Mouse (Mus musculus) layer of hippocampus, adult 2 months (tissue): ENCODE measurements around the gene Pdxp. TPM values are rescaled to one million over a fixed set of nuclear protein-coding genes. Genes with fewer than 3 reads are reported as not detected.

Experiments
- DNase-seq, 2 experiments: peaks; one replicate each; pipeline ENCODE4 v3.0.0; 2022; ENCODE audit warnings: low spot score in 2 of 2
- H3K27ac ChIP-seq: fragments of 200-600 bp; 2 replicates; pipeline ENCODE4 v1.8.1; 2022
- H3K4me3 ChIP-seq: fragments of 200-600 bp; 2 replicates; pipeline ENCODE4 v1.8.1; 2022; ENCODE audit warnings: mild to moderate bottlenecking
- CTCF ChIP-seq: fragments of 200-600 bp; conservative IDR thresholded peaks from 2 replicates; pipeline ENCODE4 v1.8.1; 2022; ENCODE audit warnings: antibody characterized with exemption, mild to moderate bottlenecking, moderate library complexity
- total RNA-seq, 2 experiments: library from RNA; stranded (reverse); gene quantifications; 2 replicates each; pipeline ENCODE4 v1.2.3; 2021

The Pdxp gene
- total RNA-seq, 2 experiments from 2014 or later: 162 to 172 TPM

DNA sequence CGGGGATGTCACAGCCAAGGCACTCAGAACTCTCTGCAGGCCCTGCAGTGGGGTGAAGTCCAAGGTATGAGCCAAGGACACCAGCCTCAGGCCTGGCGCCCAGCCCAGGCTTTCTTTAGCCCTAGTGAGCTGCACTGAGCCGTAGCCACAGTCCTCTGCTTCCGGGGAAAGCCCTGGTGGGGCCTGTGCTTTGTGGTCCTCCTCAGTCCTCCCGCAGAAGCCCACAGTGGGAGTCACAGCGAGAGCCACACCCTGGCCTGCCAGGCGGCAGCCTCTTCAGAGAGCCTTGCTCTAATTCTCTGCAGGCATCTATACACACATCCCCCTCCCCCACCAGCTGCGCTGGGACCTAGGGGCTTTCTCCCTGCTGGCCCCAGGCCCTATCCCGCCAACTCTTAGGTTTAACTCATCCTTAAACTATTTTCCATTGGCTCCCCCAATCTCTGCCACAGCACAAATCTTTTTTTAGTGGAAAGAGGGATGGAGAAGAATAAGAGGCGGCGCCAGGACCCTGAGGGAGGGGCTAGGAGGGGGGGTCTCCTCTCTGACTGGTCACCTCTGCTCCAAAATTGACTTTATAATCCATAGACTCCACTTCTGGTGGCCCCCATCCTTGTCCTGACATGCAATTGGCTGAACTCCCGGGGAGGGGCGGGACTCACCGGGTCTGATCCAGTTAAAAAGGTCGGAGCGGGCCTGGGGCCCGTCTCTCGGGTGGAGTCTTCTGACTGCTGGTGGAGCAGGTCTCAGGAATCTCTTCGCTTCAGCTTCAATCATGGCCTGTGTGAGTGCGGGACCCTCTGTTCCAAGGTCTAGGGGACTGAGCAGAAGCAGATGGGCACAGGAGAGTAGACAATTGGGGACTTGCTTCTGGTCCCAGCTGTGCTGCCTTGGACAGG, 12.6 kb downstream of the Pdxp start, which contains the start of gene Lgals1:
Lgals1 (plus strand) TSS at position 705 of the 899 bp plus-strand sequence.
- no peak for TF ChIP-seq CTCF

DNA sequence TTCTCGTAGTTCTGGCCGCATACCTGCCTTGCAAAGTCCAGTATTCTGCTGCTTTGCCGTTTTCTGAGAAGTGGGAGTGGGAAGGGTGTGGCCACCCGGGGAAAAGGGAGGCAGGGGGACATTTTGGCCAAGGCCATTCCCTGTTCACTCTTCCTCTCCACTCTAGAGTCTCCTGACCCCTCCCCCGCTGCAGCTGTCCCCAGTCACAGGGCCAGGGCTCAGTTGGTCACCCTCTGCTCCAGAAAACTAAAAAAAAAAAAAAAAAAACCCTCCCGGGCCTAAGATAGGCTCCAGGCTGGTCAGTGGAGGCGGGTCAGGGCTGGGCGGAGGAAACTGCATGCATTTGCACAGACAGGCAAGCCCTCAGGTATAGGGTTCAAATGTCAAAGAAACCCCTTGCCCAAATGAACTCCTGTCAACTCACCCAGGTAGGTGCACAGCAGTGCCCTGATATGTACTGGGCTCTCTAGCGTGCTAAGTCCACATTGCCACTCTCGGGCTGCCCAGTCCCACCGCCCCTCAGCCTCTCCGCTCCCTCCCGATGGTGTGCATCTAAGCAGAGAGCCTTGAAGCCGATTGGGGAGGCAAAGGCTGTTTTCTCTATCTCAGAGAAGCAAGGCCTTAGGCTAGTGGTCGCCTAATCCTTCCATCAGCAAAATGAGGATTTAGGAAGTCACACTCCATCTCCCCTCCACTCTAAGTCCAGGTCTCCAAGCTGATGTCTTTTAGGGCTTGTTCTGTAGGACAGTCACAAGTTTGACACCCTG, 13.5 kb downstream of the Pdxp start:
- peak overlapping the region; percentile 50 for H3K4me3 ChIP-seq
- peak overlapping the region; percentile 53; the same call in 1 of the 2 replicates for H3K27ac ChIP-seq
- no peak for DNase-seq
- TF ChIP-seq CTCF: no peak

More for the DNA sequence above, 12.6 kb downstream of the Pdxp start, which contains the start of gene Lgals1:
- peak; percentile 48 to 57 for DNase-seq
- peak within 1 kb of the TSS; percentile 50; the same call in 1 of the 2 replicates for H3K4me3 ChIP-seq
- peak within 1 kb of the TSS; percentile 53 for H3K27ac ChIP-seq

DNA sequence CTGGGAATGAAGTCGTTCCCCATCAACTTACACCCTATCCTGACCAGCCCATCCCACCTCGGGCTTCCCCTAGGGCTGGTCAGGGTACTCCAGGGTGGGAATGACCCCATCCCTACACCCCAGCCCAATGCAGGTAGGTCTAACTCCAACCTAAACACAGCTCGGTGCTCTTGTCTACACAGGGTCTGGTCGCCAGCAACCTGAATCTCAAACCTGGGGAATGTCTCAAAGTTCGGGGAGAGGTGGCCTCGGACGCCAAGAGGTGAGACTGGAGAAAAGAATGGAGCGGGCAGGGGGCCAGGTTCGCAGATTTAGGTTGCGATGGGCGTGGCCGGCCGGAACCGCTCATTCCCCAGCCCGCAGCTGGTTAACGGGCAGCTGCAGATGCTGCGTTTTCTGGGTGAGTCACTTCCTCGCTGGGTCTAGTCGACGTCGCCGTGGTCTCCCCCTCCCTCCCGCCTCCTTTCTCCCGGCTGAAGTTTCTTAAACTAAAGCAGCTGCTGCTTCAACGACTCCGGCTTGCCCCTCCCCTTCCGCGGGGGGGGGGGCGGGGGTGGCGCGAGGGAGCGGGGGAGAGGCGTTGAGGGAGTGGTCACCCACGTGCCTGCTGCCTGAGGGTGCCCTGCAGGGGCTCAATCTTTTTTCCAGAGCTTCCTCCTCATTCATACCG, 14.2 kb downstream of the Pdxp start:
- Histone ChIP-seq H3K27ac (peak overlapping the region; percentile 53; the same call in 1 of the 2 replicates), H3K4me3 (peak overlapping the region; percentile 50)
- TF ChIP-seq CTCF: no peak
- DNase-seq: peak in 1 of 2 experiments; percentile 55

DNA sequence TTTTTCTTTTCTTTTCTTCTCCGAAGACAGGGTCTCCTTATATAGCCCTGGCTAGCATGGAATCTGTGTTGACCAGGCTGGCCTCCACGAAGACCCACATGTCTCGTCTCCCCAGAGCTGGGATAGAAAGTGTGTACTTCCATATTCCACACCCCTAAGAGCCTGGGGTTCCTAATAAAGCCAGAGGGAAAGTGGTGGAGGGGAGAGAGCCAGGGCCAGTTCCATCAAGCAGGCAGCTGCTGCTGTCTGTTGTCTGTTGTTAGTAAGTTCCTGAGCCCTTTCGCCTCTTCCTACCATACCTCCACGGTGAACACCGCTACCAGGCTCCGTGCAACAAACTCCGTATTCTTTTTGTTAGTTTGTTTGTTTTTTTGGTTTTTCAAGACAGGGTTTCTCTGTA, 14.8 kb downstream of the Pdxp start:
- H3K27ac ChIP-seq: peak overlapping the region; percentile 32; the same call in 1 of the 2 replicates
- no peak overlapping the region for H3K4me3 ChIP-seq
- no peak for TF ChIP-seq CTCF
- DNase-seq: no peak

DNA sequence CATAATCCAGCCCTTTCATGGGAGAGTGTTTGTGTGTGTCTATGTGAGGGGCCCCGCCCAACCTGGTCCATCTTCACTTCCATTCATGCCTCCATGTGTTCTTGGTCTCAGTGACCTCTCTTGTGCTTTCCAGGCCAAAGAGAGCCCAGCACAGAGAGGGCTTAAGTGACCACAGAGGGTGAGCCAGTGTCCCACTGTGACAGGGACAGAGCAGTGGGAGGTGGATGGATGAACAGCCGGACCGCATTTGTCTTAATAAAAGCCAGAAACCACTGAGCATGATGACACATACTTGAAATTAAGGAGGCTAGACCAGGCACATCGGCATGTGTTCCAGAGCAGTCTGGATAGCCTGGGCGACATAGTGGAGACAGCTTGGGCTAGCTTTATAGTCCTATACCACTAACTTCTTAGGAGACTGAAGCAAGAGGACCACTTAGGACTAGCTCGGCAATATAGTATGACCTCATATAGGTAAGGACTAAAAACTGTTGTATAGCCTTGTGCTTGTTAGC, 16.5 kb downstream of the Pdxp start:
- Histone ChIP-seq H3K4me3 (no peak overlapping the region), H3K27ac (no peak overlapping the region)
- no peak for TF ChIP-seq CTCF
- DNase-seq: no peak

GRCm38 (mm10) chr15:78930801-78931426, 17.2 kb downstream of the Pdxp start:
- no peak for DNase-seq
- no peak for TF ChIP-seq CTCF
- Histone ChIP-seq H3K4me3 (no peak overlapping the region), H3K27ac (no peak overlapping the region)

DNA sequence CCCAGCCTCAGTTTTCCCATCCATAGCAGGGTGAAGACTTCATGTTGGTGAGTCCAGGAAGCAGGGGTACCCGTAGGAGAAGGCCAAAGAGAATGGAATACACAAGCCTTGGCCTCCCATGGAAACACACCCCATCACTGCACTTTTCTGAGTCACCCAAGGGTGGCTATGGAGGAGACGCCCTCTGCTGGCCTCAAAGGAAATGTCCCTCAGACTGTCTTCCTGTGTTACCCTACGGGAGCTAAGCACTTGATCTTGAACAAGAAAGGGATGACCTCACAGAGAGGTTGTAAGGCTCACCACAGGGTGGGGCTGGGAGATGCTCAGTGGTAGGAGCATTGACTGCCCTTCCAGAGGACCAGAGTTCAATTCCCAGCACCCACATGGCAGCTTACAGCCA, 17.9 kb downstream of the Pdxp start:
- no peak for DNase-seq
- H3K4me3 ChIP-seq: no peak overlapping the region
- TF ChIP-seq CTCF: peak; percentile 81
- no peak overlapping the region for H3K27ac ChIP-seq

GRCm38 (mm10) chr15:78934784-78935320, 21.1 kb downstream of the Pdxp start, which contains the start of gene Nol12:
TSS of gene Nol12 (plus strand) at chr15:78934933.
- TF ChIP-seq CTCF: peak; percentile 60
- peak within 1 kb of the TSS; percentile 95 for H3K27ac ChIP-seq
- peak; percentile 84 to 88 for DNase-seq
- peak within 1 kb of the TSS; percentile 92 for H3K4me3 ChIP-seq

DNA sequence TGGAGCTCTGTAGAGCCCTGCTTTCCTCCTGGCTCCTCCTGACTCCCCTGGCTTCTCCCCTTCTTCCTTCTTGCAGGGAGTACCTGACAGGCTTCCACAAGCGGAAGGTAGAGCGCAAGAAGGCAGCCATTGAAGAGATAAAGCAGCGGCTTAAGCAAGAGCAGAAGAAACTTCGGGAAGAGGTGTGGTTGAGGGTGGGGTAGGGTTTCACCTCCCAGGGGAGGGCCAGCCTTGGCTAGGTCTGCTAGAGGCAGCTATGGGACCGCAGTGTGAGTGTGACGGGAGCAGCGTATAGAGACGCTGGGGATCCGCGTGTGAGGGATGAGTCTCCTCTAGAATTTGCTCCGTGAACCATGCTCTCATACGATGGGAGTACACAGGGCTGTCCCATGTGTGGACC, 22.7 kb downstream of the Pdxp start:
- no peak for DNase-seq
- Histone ChIP-seq H3K4me3 (no peak overlapping the region), H3K27ac (no peak overlapping the region)
- no peak for TF ChIP-seq CTCF

- Histone ChIP-seq H3K27ac (peak overlapping the region; percentile 69; the same call in 1 of the 2 replicates), H3K4me3 (no peak overlapping the region)
- DNase-seq: no peak
- no peak for TF ChIP-seq CTCF
These were observed 23.6 kb downstream of the Pdxp start for GRCm38 (mm10) chr15:78937311-78937710.

DNA sequence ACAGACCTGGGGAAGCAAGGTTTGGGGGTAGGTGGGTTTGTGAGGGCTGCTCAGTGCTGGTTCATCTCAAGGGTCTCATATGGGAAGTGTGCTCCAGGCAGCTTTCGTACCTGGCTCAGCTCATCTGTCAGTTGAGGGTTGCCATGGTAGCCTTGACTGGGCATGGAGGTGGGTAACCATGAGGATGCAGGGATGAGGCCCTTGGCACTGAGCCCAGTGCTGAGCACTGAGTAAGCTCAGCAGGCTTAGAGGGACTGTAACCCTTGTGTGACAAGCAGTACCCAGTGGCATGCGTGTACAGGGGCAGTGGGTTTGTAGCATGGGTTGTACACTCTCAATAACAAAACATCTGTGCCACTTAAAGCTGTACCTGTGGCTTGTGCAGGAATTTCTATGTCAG, 24.2 kb downstream of the Pdxp start:
- DNase-seq: peak in 1 of 2 experiments; percentile 14
- TF ChIP-seq CTCF: no peak
- Histone ChIP-seq H3K4me3 (no peak overlapping the region), H3K27ac (peak overlapping the region; percentile 69; the same call in 1 of the 2 replicates)
